In the genomic region with DNA sequence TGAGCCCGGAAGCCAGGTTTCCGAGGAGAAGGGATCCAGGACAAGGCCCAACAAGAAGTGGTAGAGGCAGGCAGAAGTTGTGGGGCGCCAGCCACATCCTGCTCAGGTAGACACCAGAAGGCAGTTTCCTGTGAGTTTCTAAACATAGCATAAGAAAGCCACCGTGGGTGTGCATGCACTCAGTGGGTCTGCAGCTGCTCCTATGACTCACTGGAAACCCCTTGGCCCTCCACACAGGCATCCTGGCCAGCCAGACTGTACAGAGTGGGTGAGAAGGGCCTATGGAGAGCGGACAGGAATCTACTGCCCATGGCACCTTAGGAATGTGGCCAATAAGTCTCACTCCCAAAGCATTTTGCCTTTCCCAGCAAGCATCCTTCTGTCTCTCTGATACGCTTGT, we compare ENCODE assay signal across 15 mouse cellular contexts. TPM values are rescaled to one million over a fixed set of nuclear protein-coding genes. Genes with fewer than 3 reads are reported as not detected.
DNase-seq lines count a peak whose midpoint lies in the region; ATAC-seq and TF ChIP-seq lines count a peak whose summit lies in the region.
"Had no signal": no experiment of that assay in that cellular context is flagged by ENCODE, and none has a peak within 500 bp of the region (broad histone marks: within the 10 kb centered on the region; RNA-seq: fewer than 3 reads in every experiment).

No protein-coding gene starts in this region.

- intact Hi-C loops in gastrocnemius, adult 2 months (cut with DNase I) = no loop called here
- intact Hi-C loops in gastrocnemius, postnatal 14 days (cut with DNase I; ENCODE audit: low total_unique reads) = no loop called here

- peaks cover 32% of the 10 kb centered on the region for H3K4me1 ChIP-seq in thymus, adult 2 months (replicated peaks; ENCODE audit: control insufficient read depth, insufficient read depth, low read length)

- H3K4me3 ChIP-seq in gastrocnemius, adult 2 months = no peak overlapping the region
- no peak overlapping the region for H3K4me3 ChIP-seq in thymus, adult 2 months (ENCODE audit: control insufficient read depth, insufficient read depth, low read length)
- H3K4me3 ChIP-seq: erythroblast, embryonic 14.5 days had no signal

- WGBS in thymus, adult 2 months = 17% methylated on average over 6 of the region's 6 CpGs

- 0 out of 2 replicates have a peak overlapping the region, but pooled peaks have one; percentile 1 for H3K27ac ChIP-seq in gastrocnemius, adult 2 months
- H3K27ac ChIP-seq in thymus, adult 2 months (ENCODE audit: control insufficient read depth, insufficient read depth, low read length) = peak overlapping the region; percentile 47
- H3K27ac ChIP-seq: stomach, postnatal 0 days had no signal

- H3K27me3 ChIP-seq in thymus, adult 2 months (ENCODE audit: control insufficient read depth, insufficient read depth, low read length) = no peaks in the 10 kb centered on the region

- no peak for TF ChIP-seq POLR2A in thymus, adult 2 months (IDR thresholded peaks at IDR 0.05; ENCODE audit: control insufficient read depth, extremely low read depth, insufficient read depth, low read length, poor library complexity)

- no peaks in the 10 kb centered on the region for H3K36me3 ChIP-seq in thymus, adult 2 months (ENCODE audit: control insufficient read depth, insufficient read depth, low read length)

- no peak for DNase-seq in gastrocnemius, adult 2 months
- DNase-seq in gastrocnemius, postnatal 14 days = no peak
- peak; percentile 71 for DNase-seq in CD4-positive helper T cell, adult 2 months (ENCODE audit: low read depth, low spot score)
- peak; percentile 66 for DNase-seq in thymus, adult 2 months
- no peak for DNase-seq in urinary bladder, adult 18-20 months (ENCODE audit: low spot score in 2 of 2)
- DNase-seq in kidney, postnatal 14 days = no peak
- no peak for DNase-seq in lung, postnatal 25 days (ENCODE audit: low spot score)
- DNase-seq: adrenal gland, postnatal 25 days; cerebellum, adult 11 months; heart, postnatal 36 days; lung, adult 2 months had no signal

- ATAC-seq in hematopoietic stem cell, adult 5-6 weeks (replicated peaks in 1 of 2; ENCODE audit: insufficient read depth in 1 of 2, low FRiP score in 2 of 2, low TSS enrichment in 1 of 2, low read depth in 1 of 2, poor library complexity in 2 of 2, severe bottlenecking in 2 of 2) = peak; percentile 65 to 68
- ATAC-seq: intestine, postnatal 0 days had no signal

- no peak for TF ChIP-seq CTCF in gastrocnemius, adult 2 months (IDR thresholded peaks at IDR 0.05)
- TF ChIP-seq CTCF in thymus, adult 2 months (IDR thresholded peaks at IDR 0.05; ENCODE audit: borderline replicate concordance, control insufficient read depth, extremely low read depth, insufficient read depth, low read length, poor library complexity) = no peak

RNA-seq across cellular contexts. Expression of a gene that starts 45.5 kb away (rescaled TPM):
- 10 to 100 TPM; 22.5 to 46.8 TPM for total RNA-seq in gastrocnemius, adult 2 months (2021)
- total RNA-seq in gastrocnemius, postnatal 14 days (2021) = 10 to 100 TPM; 64.9 to 70.5 TPM
- 0.55 and 1.1 TPM in 2 replicates for total RNA-seq in hematopoietic stem cell, adult 5-6 weeks (2017)
- polyA plus RNA-seq in thymus, adult 2 months (2012; rRNA removed) = 60.3 and 61.4 TPM in 2 replicates

Comparison
In these comparisons a context has a peak if more than half of its experiments do, and no peak if none do; other contexts are left out.
1. DNase-seq: peak in CD4-positive helper T cell, adult 2 months (single experiment) and thymus, adult 2 months (single experiment); none in gastrocnemius, adult 2 months (single experiment), gastrocnemius, postnatal 14 days (single experiment), urinary bladder, adult 18-20 months (0 of 2), kidney, postnatal 14 days (single experiment) and lung, postnatal 25 days (single experiment).
2. RNA of a gene that starts 45.5 kb away (total RNA-seq): 64.9 to 70.5 TPM in gastrocnemius, postnatal 14 days and 22.5 to 46.8 TPM in gastrocnemius, adult 2 months; 0.55 to 1.1 TPM in hematopoietic stem cell, adult 5-6 weeks; every median in the first group is over 10 times any median in the second.